Mouse (Mus musculus) CH12.LX (cell line): Measurements from ENCODE around the gene B4galnt3. TPM values are rescaled to one million over a fixed set of nuclear protein-coding genes. Genes with fewer than 3 reads are reported as not detected.
A peak's percentile ranks its signal among the peaks of the same experiment; 100 is the strongest.

Experiments used
- DNase-seq: peaks from one replicate; pipeline ENCODE4 v3.0.0-alpha.2; 2013; ENCODE audit errors: extremely low read depth
- H3K27ac ChIP-seq: 2 replicates; pipeline ENCODE4 v1.5.1; 2012; ENCODE audit warnings: low read depth, mild to moderate bottlenecking, control low read depth, moderate library complexity; ENCODE audit not compliant: insufficient read depth
- H3K27me3 ChIP-seq: replicated peaks from 2 replicates; pipeline ENCODE3; 2012; ENCODE audit warnings: inconsistent platforms
- H3K36me3 ChIP-seq, 2 experiments: replicated peaks in 1 of 2; 2 replicates each; pipeline versions ENCODE3 to v1.6.1; 2012; ENCODE audit warnings: inconsistent platforms in 1 of 2, low read length in 1 of 2, mild to moderate bottlenecking in 1 of 2, mixed read lengths in 1 of 2, moderate library complexity in 1 of 2; ENCODE audit not compliant: control insufficient read depth in 1 of 2, insufficient read depth in 1 of 2
- H3K4me1 ChIP-seq, 2 experiments: 2 replicates each; pipeline ENCODE4 v1.6.1; 2012; ENCODE audit warnings: inconsistent platforms in 1 of 2, moderate library complexity in 1 of 2; ENCODE audit not compliant: insufficient read depth in 2 of 2, control insufficient read depth in 1 of 2
- H3K4me2 ChIP-seq: 2 replicates; pipeline ENCODE4 v1.6.1; 2012; ENCODE audit warnings: low read depth, mild to moderate bottlenecking, control low read depth; ENCODE audit not compliant: poor library complexity, insufficient read depth, severe bottlenecking
- H3K4me3 ChIP-seq, 3 experiments: fragments of 150-350 bp in 1 of 3; sonication (generic) in 1 of 3; replicated peaks in 1 of 3; 2 replicates each; pipeline versions ENCODE3 to v1.5.1; 2011 to 2012; ENCODE audit warnings: low read depth in 2 of 3, low read length in 2 of 3, mild to moderate bottlenecking in 2 of 3, moderate library complexity in 2 of 3, control low read depth in 1 of 3, improper control_type of control experiment in 1 of 3, inconsistent platforms in 1 of 3, mixed read lengths in 1 of 3; ENCODE audit not compliant: poor library complexity in 1 of 3
- H3K79me2 ChIP-seq: replicated peaks from 2 replicates; pipeline ENCODE4 v1.6.1; 2012; ENCODE audit warnings: mild to moderate bottlenecking, moderate library complexity; ENCODE audit not compliant: control insufficient read depth, poor library complexity, insufficient read depth, severe bottlenecking; ENCODE audit errors: extremely low read depth
- H3K9ac ChIP-seq: 2 replicates; pipeline ENCODE4 v1.6.1; 2012; ENCODE audit warnings: low read depth, mild to moderate bottlenecking, control low read depth, moderate library complexity; ENCODE audit not compliant: insufficient read depth
- H3K9me3 ChIP-seq: replicated peaks from 2 replicates; pipeline ENCODE3; 2012; ENCODE audit warnings: low read length, inconsistent platforms, mixed read lengths
- CHD2 ChIP-seq: IDR thresholded peaks from 2 replicates; pipeline ENCODE4 v1.6.1; 2011; ENCODE audit warnings: low read length, improper control_type of control experiment
- CTCF ChIP-seq, 2 experiments: IDR thresholded peaks in 1 of 2; conservative IDR thresholded peaks in 1 of 2; 2 replicates each; pipeline ENCODE4 v1.5.1; 2011 to 2012; ENCODE audit warnings: low read depth in 2 of 2, low read length in 2 of 2, improper control_type of control experiment in 1 of 2, inconsistent platforms in 1 of 2, mild to moderate bottlenecking in 1 of 2, moderate library complexity in 1 of 2
- ELF1 ChIP-seq: IDR thresholded peaks from 2 replicates; pipeline ENCODE4 v1.6.1; 2014; ENCODE audit warnings: low read depth, mild to moderate bottlenecking, inconsistent platforms, low read length, improper control_type of control experiment
- EP300 ChIP-seq: IDR thresholded peaks from 2 replicates; pipeline ENCODE4 v1.6.1; 2011; ENCODE audit warnings: low read length, improper control_type of control experiment
- GABPA ChIP-seq: IDR thresholded peaks from 2 replicates; pipeline ENCODE4 v1.6.1; 2012; ENCODE audit warnings: low read depth, low read length, improper control_type of control experiment, inconsistent platforms; ENCODE audit not compliant: insufficient replicate concordance
- IRF4 ChIP-seq: IDR thresholded peaks from 2 replicates; pipeline ENCODE4 v1.6.1; 2014; ENCODE audit warnings: low read depth, mild to moderate bottlenecking, inconsistent platforms, low read length, improper control_type of control experiment
- JUN ChIP-seq: IDR thresholded peaks from 2 replicates; pipeline ENCODE4 v1.6.1; 2011; ENCODE audit warnings: low read depth, mild to moderate bottlenecking, low read length, improper control_type of control experiment, moderate library complexity; ENCODE audit not compliant: insufficient read depth
- JUND ChIP-seq: conservative IDR thresholded peaks from 2 replicates; pipeline ENCODE4 v1.6.1; 2011; ENCODE audit warnings: low read depth, low read length, improper control_type of control experiment
- KAT2A ChIP-seq: IDR thresholded peaks from 2 replicates; pipeline ENCODE4 v1.6.1; 2012; ENCODE audit warnings: low read length, improper control_type of control experiment, inconsistent platforms; ENCODE audit not compliant: insufficient replicate concordance
- MAFK ChIP-seq: IDR thresholded peaks from 2 replicates; pipeline ENCODE4 v1.6.1; 2011; ENCODE audit warnings: low read length, improper control_type of control experiment; ENCODE audit not compliant: insufficient replicate concordance
- MAX ChIP-seq: IDR thresholded peaks from 2 replicates; pipeline ENCODE4 v1.6.1; 2011; ENCODE audit warnings: low read length, improper control_type of control experiment
- MAZ ChIP-seq: IDR thresholded peaks from 2 replicates; pipeline ENCODE4 v1.6.1; 2012; ENCODE audit warnings: low read depth, mild to moderate bottlenecking, inconsistent platforms, low read length, improper control_type of control experiment, moderate library complexity
- MXI1 ChIP-seq: IDR thresholded peaks from 2 replicates; pipeline ENCODE4 v1.6.1; 2011; ENCODE audit warnings: mild to moderate bottlenecking, low read depth, low read length, improper control_type of control experiment
- MYC ChIP-seq: IDR thresholded peaks from 2 replicates; pipeline ENCODE4 v1.6.1; 2011; ENCODE audit warnings: low read depth, mild to moderate bottlenecking, improper control_type of control experiment, low read length
- NELFE ChIP-seq: IDR thresholded peaks from 2 replicates; pipeline ENCODE4 v1.6.1; 2011; ENCODE audit warnings: low read depth, low read length, improper control_type of control experiment
- NRF1 ChIP-seq: IDR thresholded peaks from 2 replicates; pipeline ENCODE4 v1.6.1; 2014; ENCODE audit warnings: low read depth, mild to moderate bottlenecking, inconsistent platforms, low read length, improper control_type of control experiment, moderate library complexity
- PAX5 ChIP-seq: IDR thresholded peaks from 2 replicates; pipeline ENCODE4 v1.6.1; 2012; ENCODE audit warnings: low read length, inconsistent platforms, mixed read lengths
- RAD21 ChIP-seq: IDR thresholded peaks from 2 replicates; pipeline ENCODE4 v1.6.1; 2011; ENCODE audit warnings: low read depth, mild to moderate bottlenecking, low read length, improper control_type of control experiment, moderate library complexity
- SIN3A ChIP-seq: IDR thresholded peaks from 2 replicates; pipeline ENCODE4 v1.6.1; 2012; ENCODE audit warnings: low read length, improper control_type of control experiment, inconsistent platforms
- TBP ChIP-seq: conservative IDR thresholded peaks from 2 replicates; pipeline ENCODE4 v1.6.1; 2011; ENCODE audit warnings: low read depth, low read length, improper control_type of control experiment
- UBTF ChIP-seq: IDR thresholded peaks from 2 replicates; pipeline ENCODE4 v1.6.1; 2012; ENCODE audit warnings: low read depth, mild to moderate bottlenecking, inconsistent platforms, low read length, improper control_type of control experiment, moderate library complexity
- USF2 ChIP-seq: conservative IDR thresholded peaks from 2 replicates; pipeline ENCODE4 v1.6.1; 2011; ENCODE audit warnings: low read depth, low read length, improper control_type of control experiment
- ZMIZ1 ChIP-seq: IDR thresholded peaks from 2 replicates; pipeline ENCODE4 v1.6.1; 2012; ENCODE audit warnings: low read depth, mild to moderate bottlenecking, inconsistent platforms, low read length, improper control_type of control experiment
- ZNF384 ChIP-seq: IDR thresholded peaks from 2 replicates; pipeline ENCODE4 v1.6.1; 2012; ENCODE audit warnings: low read depth, low read length, improper control_type of control experiment, inconsistent platforms
- dilution Hi-C: fragments of 300-500 bp; cut with MboI; formaldehyde crosslinking; loops from 2 replicates; pipeline ENCODE4 v1.14.3; 2020; ENCODE audit warnings: low sequenced_read_pairs; ENCODE audit not compliant: extremely low pct_unique_long_range_greater_than_20kb, extremely low pct_ligation_motif_present
- in situ Hi-C: fragments of 300-500 bp; cut with MboI; formaldehyde crosslinking; loops from 3 replicates; pipeline ENCODE4 v1.14.3; 2019; ENCODE audit warnings: low sequenced_read_pairs, low pct_ligation_motif_present, low pct_unique_long_range_greater_than_20kb, mixed read lengths
- polyA plus RNA-seq: library from polyadenylated mRNA; unstranded; fragments of >175 nt; gene quantifications from 2 replicates; pipeline ENCODE4 v1.2.1, GENCODE M21; 2012; ENCODE audit warnings: low read depth; ENCODE audit not compliant: insufficient read length
- total RNA-seq, 2 experiments: library from RNA; depleted of rRNA; stranded (reverse); fragments of 300-350 nt in 1 of 2; fragments of >200 nt in 1 of 2; gene quantifications; 2 replicates each; pipeline ENCODE4 v1.2.3; 2012 to 2014

Gene B4galnt3
- total and polyA plus RNA-seq, 3 experiments: 0.21 to 0.47 (median 0.44) TPM

GRCm38 (mm10) chr6:120162928-120163327 lies 131.4 kb downstream of the B4galnt3 start:
- in situ Hi-C loops: no loop called here
- H3K27ac ChIP-seq: no peak overlapping the region
- TF ChIP-seq KAT2A (no peak), NRF1 (no peak), CTCF (conservative IDR thresholded peaks at IDR 0.05 in 1 of 2, IDR thresholded peaks at IDR 0.05 in 1 of 2; ENCODE audit: low read depth in 2 of 2, low read length in 2 of 2) (no peak), MAZ (no peak), USF2 (no peak), JUN (no peak), PAX5 (no peak), ZMIZ1 (no peak), MXI1 (no peak), MYC (no peak), MAFK (no peak), TBP (no peak), JUND (no peak), CHD2 (no peak), ZNF384 (no peak), EP300 (no peak), ELF1 (no peak)
- TF ChIP-seq, all 38 proteins: peak for 0
- Histone ChIP-seq H3K36me3 (no peaks in the 10 kb centered on the region), H3K9me3 (no peaks in the 10 kb centered on the region), H3K4me2 (no peak overlapping the region), H3K79me2 (no peaks in the 10 kb centered on the region), H3K4me3 (no peak overlapping the region), H3K9ac (no peak overlapping the region), H3K27me3 (no peaks in the 10 kb centered on the region), H3K4me1 (peaks cover 12 to 23% of the 10 kb centered on the region in 2 experiments)
- no peak for DNase-seq
- dilution Hi-C loops: no loop called here

DNA sequence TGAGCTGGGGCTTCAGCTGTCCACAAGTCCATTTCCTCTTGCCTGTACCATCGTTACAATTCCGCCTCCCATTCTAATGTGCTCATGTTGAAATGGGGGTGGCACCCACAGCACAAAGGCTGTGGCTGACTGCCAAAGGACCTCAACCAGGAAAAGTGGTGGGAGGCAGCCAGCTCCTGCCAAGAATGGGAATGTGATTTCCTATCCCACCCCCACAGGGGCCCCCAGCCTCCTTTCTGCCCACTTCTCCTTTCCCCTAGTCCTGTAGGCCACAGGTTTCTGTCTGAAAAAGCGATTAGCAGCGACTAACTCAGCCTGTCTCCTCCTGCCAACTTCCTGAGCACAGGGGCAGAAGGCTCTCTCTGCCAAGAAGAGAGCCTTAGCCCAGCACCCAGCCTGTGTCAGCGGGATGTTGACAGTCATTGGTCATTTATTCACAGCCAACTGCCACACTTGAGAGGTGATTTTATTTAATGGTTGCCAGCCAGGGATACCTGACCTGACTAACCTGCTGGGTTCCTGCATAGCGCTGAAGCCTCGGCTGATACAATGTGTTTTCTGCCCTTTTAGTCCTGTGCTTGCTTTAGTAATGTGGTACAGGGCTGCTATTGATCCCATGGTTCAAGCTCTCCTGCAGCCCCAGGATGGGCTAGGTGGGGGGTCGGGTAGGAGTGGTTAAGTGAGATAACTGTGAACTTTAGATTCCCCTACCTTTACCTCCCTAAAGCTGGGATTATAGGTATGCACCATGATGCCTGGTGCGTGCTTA lies 135.0 kb downstream of the B4galnt3 start:
- Histone ChIP-seq H3K79me2 (no peaks in the 10 kb centered on the region), H3K27ac (peak overlapping the region; percentile 11)
- in situ Hi-C loops: loop anchor here (10.0 kb wide), 1 partner anchor 125 kb away; the partner anchor contains the start of gene Wnk1
- TF ChIP-seq NELFE (no peak), UBTF (no peak), IRF4 (peak; percentile 68; the same call in 1 of the 2 replicates), SIN3A (no peak), CHD2 (no peak), JUND (no peak), MAZ (no peak), GABPA (no peak), MXI1 (no peak), RAD21 (no peak), MAX (no peak), PAX5 (no peak), EP300 (peak; percentile 53; the same call in 1 of the 2 replicates)
- TF ChIP-seq, all 38 proteins: peak for 2
- peak overlapping the region; percentile 34 for H3K4me2 ChIP-seq
- dilution Hi-C loops: no loop called here
- no peaks in the 10 kb centered on the region for H3K9me3 ChIP-seq
- peak overlapping the region in 1 of 3 experiments; percentile 14 for H3K4me3 ChIP-seq
- H3K27me3 ChIP-seq: no peaks in the 10 kb centered on the region
- no peak for DNase-seq
- no peaks in the 10 kb centered on the region for H3K36me3 ChIP-seq
- H3K9ac ChIP-seq: peak overlapping the region; percentile 22; the same call in 1 of the 2 replicates
- H3K4me1 ChIP-seq: peaks cover 28 to 55% of the 10 kb centered on the region in 2 experiments
